Mouse (Mus musculus): ENCODE data around the gene Lhx6.

Gene Lhx6

DNA sequence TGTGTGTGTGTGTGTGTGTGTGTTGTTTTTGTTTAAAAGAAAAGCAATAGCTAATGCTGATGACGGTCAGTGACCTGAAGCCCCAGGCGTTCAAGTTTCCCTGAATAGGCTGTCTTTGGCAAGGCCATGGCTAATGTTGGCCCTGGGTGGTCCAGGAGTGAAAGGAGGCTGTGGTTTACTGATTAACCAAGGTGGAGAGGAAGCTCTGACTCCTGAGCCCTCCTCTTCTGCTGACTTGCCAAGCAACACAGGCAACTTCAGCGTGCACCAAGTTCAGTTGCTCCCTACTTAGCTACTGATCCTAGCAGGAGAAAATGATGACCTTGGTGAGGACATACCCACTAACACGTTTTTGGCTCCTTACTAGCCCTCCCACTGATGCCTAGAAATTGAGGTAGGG, 12.5 kb downstream of the Lhx6 start:
- DNase-seq: no peak

DNA sequence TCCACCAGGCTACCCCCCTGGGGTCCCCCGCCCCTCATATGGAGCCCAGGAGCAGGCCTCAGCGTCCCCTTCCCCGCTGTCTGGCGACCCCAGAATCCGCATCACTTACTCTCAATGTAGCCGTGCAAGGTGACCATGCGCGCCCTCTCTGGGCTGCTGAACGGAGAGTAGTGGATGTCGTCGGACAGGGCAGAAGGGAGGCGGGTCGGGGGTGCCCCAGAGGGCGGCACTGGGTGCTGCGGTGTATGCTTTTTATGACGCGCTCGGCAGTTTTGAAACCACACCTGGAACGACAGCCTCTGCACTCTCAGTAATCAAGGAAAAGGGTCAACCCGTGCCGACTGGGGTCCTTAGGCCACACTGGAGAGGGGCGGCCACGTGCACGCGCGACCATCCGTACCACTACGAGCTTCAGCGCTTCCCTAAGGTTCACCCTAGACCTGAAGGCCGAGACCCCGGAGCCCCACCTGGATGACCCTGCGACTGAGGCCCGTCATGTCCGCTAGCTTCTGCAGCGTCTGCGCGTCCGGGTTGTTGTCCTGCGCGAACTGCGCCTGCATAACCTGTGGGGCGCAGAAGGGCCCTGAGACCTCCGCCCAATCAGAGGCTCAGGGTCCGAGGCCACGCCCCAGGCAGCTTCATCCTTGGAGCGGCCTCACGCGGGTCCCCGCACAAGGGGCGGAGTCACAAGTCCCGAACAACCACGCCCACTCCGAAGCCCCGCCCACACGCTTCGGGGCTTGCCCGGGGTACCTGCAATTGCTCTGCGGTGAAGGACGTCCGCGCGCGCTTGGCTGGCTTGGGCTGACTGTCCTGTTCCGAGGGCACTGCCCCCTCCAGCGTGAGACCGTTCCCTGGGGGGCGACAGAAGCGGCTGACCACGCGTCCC, 14.1 kb downstream of the Lhx6 start:
- DNase-seq: peak; percentile 68 to 69

GRCm38 (mm10) chr2:36089190-36089589, 16.0 kb downstream of the Lhx6 start:
- no peak for DNase-seq

- DNase-seq: no peak
These were observed 20.2 kb downstream of the Lhx6 start for GRCm38 (mm10) chr2:36085041-36085440.

GRCm38 (mm10) chr2:36082802-36083580, 22.2 kb downstream of the Lhx6 start:
- no peak for DNase-seq

DNA sequence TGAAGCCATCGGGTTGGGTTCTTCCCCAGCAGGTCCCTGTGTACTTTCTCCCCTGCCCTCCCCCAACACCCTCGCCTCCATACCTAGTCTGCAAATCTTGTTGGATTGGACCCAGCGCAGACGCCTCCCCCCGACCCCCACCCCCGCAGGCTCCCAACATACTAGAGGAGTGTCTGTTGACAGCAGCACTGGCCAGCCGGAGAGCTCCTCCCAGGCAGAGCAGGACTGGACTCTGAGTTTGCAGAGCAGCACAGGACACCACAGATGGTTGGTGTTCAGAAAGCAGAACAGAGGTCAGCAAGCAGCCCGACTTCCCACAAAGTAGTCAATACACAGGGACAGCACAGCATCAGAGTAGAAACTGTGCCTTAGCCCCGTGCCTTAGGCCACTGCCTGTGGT, 23.8 kb downstream of the Lhx6 start:
- no peak for DNase-seq

DNA sequence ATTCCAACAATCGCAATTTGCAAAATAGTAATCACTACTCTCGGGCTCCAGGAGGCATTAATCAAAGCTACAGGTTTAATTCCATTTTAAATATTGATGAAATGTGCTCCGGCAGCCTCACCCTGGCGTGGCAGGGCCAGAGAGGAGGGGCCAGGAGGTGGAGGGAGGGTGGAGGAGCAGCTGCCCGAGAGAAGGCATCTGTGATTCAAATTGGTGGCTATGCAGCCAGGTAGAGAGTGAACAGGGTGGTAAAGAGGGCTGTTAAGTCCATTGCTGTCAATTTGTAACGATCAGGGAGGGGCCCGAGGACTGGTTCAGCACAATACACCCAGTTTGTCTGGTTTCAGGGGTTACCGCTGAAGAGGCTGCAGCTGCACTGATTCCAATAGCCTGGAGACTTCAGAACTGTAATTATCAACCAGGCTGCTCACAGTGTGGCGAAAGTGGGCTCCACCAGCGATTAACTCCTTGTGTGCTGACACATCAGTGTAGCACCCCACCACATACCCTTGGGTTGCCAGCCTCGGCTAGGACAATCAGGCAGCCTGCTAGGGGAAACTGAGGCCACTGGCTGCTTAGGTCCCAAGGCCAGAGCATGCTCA, 27.9 kb downstream of the Lhx6 start:
- DNase-seq: no peak

GRCm38 (mm10) chr2:36075210-36075609, 30.0 kb downstream of the Lhx6 start:
- no peak for DNase-seq

DNA sequence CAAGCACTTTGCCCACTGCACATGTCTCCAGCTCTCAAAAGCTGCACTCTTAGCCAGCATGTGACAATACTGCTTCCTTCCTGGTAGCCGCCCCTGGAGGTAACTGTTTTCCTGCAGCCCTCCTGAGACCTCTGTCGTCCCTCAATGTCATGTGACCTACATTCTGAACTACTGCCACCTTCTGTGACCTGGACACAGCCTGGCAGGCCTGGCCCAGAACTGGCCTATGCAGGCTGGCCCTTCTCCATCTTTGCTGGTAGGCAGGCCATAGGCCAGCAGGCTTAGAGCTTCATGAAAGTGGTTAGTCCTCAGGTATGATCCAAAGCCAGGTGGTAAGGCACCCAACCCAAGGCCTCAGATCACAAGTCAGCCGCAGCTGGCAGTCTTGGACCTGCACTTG, 31.4 kb downstream of the Lhx6 start:
- DNase-seq: no peak

- DNase-seq: no peak
These were observed 33.4 kb downstream of the Lhx6 start for GRCm38 (mm10) chr2:36071660-36072305.

DNA sequence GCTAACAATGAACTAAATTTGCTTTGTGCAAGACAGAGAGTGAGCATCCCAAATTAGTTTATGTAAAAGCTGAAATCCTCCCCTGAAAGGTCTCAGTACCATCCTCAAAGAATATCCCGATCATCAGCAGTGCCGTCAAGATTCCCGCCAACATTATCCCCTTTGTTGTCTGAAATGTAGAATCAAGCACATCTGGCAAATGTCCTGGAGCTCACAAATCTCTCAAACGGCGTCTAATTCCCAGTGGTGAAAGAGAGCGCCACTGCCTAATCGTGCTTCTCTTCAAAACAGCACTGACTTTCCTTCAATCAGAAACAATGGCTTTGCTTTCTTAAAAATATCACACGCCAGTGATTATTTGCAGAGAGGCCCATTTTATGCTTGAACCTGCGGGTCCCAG, 38.1 kb downstream of the Lhx6 start:
- no peak for DNase-seq

- DNase-seq: no peak
These were observed 43.8 kb downstream of the Lhx6 start for GRCm38 (mm10) chr2:36061409-36061808.

DNA sequence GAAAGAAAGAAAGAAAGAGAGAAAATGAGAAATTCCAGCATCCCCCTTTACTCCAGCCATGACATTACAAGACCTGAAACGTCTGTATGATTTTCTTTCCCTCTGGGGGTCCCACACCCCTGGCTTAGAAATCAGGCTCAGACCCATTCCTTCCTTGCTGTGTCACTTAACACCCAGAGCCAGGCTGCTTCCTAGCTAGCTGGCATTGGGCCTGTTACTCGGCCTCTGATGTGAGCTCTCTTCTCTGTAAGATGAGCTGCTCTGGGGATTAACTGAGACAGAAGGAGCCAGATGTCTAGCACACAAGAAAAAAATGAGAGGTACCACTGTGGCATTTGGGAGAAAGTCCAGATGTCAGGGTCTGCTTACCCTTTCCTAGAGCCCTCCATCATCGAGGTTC, 49.0 kb downstream of the Lhx6 start:
- no peak for DNase-seq

GRCm38 (mm10) chr2:36053249-36053648, 52.0 kb downstream of the Lhx6 start:
- DNase-seq: no peak

DNA sequence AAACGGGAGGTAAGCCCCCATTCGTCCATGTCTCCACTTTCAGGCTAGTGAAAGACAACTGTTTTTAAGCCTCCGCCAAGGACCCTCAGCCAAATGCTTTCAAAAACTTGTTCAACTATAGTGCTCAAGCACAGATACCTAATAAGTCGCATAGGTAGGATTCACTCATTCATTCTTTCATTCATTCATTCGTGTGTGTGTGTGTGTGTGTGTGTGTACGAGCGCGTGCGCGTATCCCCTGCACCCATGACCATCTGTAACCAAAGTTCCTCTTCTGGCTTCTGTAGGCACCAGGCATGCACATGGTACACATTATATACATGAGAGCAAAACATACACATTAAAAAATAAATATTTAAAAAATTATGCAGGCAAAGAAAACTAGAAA, 55.6 kb downstream of the Lhx6 start:
- no peak for DNase-seq

- peak; percentile 99 for DNase-seq
These were observed 56.3 kb downstream of the Lhx6 start, which contains the start of the genes Ndufa8 and Morn5 for GRCm38 (mm10) chr2:36048748-36049566. TSS of gene Ndufa8 (minus strand) at chr2:36049406. TSS of gene Morn5 (plus strand) at chr2:36049458.

DNA sequence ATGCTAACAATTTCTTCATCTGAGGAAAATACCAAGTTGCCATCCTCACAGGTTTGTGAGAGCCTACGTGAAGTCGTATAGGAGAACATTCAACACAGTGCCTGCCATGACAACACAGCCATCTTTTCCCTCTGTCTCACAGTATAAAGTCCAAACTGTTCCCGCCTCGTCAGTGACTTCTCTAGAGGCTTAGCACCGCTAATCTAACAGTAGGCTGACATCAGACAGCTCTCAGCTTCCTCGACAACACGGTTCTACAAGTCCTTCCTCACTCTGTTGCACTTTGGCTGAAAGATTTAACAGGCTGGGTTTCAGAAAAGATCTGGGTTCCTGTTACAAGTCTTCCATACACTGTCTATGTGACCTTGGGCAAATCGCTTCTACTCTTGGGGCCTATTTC, 57.0 kb downstream of the Lhx6 start:
- peak in 1 of 2 experiments; percentile 1 for DNase-seq

DNA sequence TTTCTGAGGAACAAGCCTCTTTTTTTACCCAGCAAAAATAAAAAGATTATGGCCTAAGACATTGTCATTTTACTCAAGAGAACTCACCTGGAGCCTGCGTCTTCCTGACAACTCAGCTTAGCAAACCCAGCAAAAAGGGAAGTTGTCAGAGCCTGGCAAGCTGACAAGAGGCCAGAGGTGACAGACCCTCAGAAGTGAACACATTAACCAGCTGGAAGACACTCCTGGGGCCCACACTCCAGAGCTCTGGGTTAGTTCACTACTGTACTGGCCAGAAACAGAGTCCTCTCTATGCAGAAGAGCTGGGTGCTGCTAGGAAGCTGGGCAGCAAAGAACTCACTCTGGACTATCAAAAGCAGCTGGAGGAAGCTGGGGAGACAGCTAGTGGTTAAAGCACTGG, 64.3 kb downstream of the Lhx6 start:
- peak; percentile 3 to 8 for DNase-seq

GRCm38 (mm10) chr2:36039297-36039985, 65.8 kb downstream of the Lhx6 start:
- no peak for DNase-seq

DNA sequence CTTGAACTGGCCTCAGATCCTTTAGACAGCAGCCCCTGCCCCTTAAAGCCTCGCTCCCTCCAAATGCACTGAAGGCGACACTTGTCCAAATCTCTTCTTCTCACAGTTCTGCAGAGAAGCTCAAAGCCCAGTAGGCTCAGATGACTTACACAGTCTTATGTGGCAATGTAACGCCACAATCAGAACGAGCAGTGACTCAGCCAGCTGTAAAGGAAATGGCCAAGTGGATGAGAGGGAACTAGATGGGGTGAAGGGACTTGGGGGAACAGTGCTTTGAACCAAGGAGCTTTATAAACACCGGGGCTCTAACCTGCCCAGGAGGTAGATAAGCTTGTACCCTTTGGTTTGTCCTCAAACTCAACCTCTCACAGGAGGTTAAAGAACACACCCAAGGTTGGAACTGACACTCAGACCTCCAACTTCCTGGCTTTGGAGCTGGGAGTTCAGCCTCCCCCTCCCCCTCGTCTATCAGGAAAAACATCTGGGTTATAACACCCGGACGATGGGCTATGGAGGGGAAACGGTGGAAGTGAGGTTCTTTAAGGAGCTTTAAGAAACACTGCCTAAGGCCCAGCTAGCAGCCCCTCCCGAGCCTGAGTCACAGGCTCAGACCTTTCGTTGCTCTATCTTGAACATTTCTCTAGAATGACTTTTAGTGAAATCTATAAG, 69.7 kb downstream of the Lhx6 start:
- no peak for DNase-seq

DNA sequence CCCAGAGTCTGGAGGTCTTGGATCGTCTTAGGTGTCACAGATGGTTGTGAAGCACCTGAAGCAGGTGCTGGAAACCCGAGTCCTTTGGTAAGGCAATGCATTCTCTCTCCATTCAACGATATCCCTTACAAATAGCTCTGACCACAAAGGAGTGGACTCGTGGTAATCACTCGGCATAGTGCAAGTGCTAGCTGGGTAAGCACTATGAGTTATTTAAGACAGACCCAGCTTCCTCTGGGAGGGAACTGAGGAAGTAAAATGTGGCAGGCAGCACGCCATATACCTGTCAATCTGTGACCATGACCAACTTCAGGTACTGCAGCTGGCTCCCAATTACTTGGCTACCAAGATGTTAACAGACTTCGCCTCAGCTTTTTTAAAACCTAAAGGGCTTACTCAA, 70.3 kb downstream of the Lhx6 start:
- DNase-seq: no peak
